ENCODE assay signal across 12 mouse cellular contexts in genomic region chr2:25226864-25227263, GRCm38 (mm10). TPM values are rescaled to one million over a fixed set of nuclear protein-coding genes. Genes with fewer than 3 reads are reported as not detected.
DNase-seq lines count a peak whose midpoint lies in the region; ATAC-seq and TF ChIP-seq lines count a peak whose summit lies in the region.
"Had no signal": no experiment of that assay in that cellular context is flagged by ENCODE, and none has a peak within 500 bp of the region (broad histone marks: within the 10 kb centered on the region; RNA-seq: fewer than 3 reads in every experiment).

No protein-coding gene starts in this region.

- no peak for TF ChIP-seq CTCF in stomach, postnatal 0 days (IDR thresholded peaks at IDR 0.05; ENCODE audit: low read depth)

- no peak for TF ChIP-seq EP300 in stomach, postnatal 0 days (optimal IDR thresholded peaks at IDR 0.05)

- no peak for ATAC-seq in stomach, embryonic 14.5 days (ENCODE audit: insufficient number of reproducible peaks, insufficient read depth, low FRiP score, low read depth)
- no peak for ATAC-seq in stomach, postnatal 0 days (ENCODE audit: low FRiP score, low TSS enrichment)
- ATAC-seq: intestine, embryonic 15.5 days had no signal

- 0 out of 2 replicates have a peak overlapping the region, but pooled peaks have one; percentile 3 for H3K27ac ChIP-seq in stomach, embryonic 14.5 days (ENCODE audit: low read length)
- H3K27ac ChIP-seq in stomach, postnatal 0 days (replicated peaks) = no peak overlapping the region
- H3K27ac ChIP-seq: intestine, embryonic 15.5 days; limb, embryonic 13.5 days; midbrain, embryonic 12.5 days had no signal

- H3K9ac ChIP-seq in stomach, embryonic 14.5 days (replicated peaks; ENCODE audit: low read depth, low read length) = no peak overlapping the region
- no peak overlapping the region for H3K9ac ChIP-seq in stomach, postnatal 0 days (ENCODE audit: low read length)
- H3K9ac ChIP-seq: intestine, embryonic 15.5 days; limb, embryonic 13.5 days; midbrain, embryonic 12.5 days had no signal

- WGBS in stomach, embryonic 14.5 days = 87% methylated on average over 5 of the region's 5 CpGs
- 77% methylated on average over 5 of the region's 5 CpGs for WGBS in stomach, postnatal 0 days

- H3K27me3 ChIP-seq in stomach, embryonic 14.5 days (ENCODE audit: control insufficient read depth, insufficient read depth, low read length) = no peaks in the 10 kb centered on the region
- H3K27me3 ChIP-seq in stomach, postnatal 0 days (ENCODE audit: control insufficient read depth, insufficient read depth, low read length) = no peaks in the 10 kb centered on the region

- no peaks in the 10 kb centered on the region for H3K9me3 ChIP-seq in stomach, embryonic 14.5 days (ENCODE audit: control insufficient read depth, low read depth, low read length)
- H3K9me3 ChIP-seq in stomach, postnatal 0 days (ENCODE audit: control insufficient read depth, low read length) = no peaks in the 10 kb centered on the region
- H3K9me3 ChIP-seq: intestine, embryonic 15.5 days; limb, embryonic 13.5 days; midbrain, embryonic 12.5 days had no signal

- peaks cover 1% of the 10 kb centered on the region; the same call in 1 of the 2 replicates for H3K36me3 ChIP-seq in stomach, embryonic 14.5 days (ENCODE audit: control insufficient read depth, insufficient read depth, low read length)
- H3K36me3 ChIP-seq in stomach, postnatal 0 days (ENCODE audit: control insufficient read depth, insufficient read depth, low read length) = no peaks in the 10 kb centered on the region
- H3K36me3 ChIP-seq: intestine, embryonic 15.5 days had no signal

- H3K4me2 ChIP-seq in stomach, embryonic 14.5 days (replicated peaks; ENCODE audit: low read depth, low read length) = no peak overlapping the region
- H3K4me2 ChIP-seq in stomach, postnatal 0 days (replicated peaks; ENCODE audit: low read depth) = no peak overlapping the region
- H3K4me2 ChIP-seq: heart, embryonic 11.5 days; intestine, embryonic 15.5 days; limb, embryonic 13.5 days; midbrain, embryonic 12.5 days had no signal

- no peak overlapping the region for H3K4me3 ChIP-seq in stomach, embryonic 14.5 days (ENCODE audit: low read depth, low read length)
- no peak overlapping the region for H3K4me3 ChIP-seq in stomach, postnatal 0 days (ENCODE audit: low read depth, low read length)
- H3K4me3 ChIP-seq: intestine, embryonic 15.5 days; limb, embryonic 13.5 days; midbrain, embryonic 12.5 days had no signal

- peaks cover 8% of the 10 kb centered on the region; the same call in 1 of the 2 replicates for H3K4me1 ChIP-seq in stomach, embryonic 14.5 days (ENCODE audit: control insufficient read depth, insufficient read depth, low read length)
- H3K4me1 ChIP-seq in stomach, postnatal 0 days (replicated peaks; ENCODE audit: control insufficient read depth, insufficient read depth) = no peaks in the 10 kb centered on the region

- peak; percentile 93 for DNase-seq in heart, adult 11 months
- no peak for DNase-seq in heart, adult 18-20 months
- DNase-seq in stomach, postnatal 0 days (ENCODE audit: low spot score) = no peak
- peak; percentile 55 to 68 for DNase-seq in layer of hippocampus, postnatal 36 days
- DNase-seq in yolk sac, embryonic 10.5 days (ENCODE audit: low spot score) = no peak
- no peak for DNase-seq in kidney, adult 11 months
- no peak for DNase-seq in adrenal gland, adult 2 months

RNA-seq across cellular contexts. Expression of gene Tubb4b, which starts 2.4 kb away (rescaled TPM):
- total RNA-seq in heart, adult 18-20 months (2021) = 100 to 1,000 TPM; 289 to 308 TPM
- polyA plus RNA-seq in stomach, embryonic 14.5 days (2014; fragmentation: Nextera tagmentation; extraction: Ambion mirVana) = 512 and 519 TPM in 2 replicates
- polyA plus RNA-seq in stomach, postnatal 0 days (2015; fragmentation: Nextera tagmentation; extraction: Ambion mirVana) = 475 and 486 TPM in 2 replicates
- total RNA-seq in layer of hippocampus, postnatal 36 days (2021) = 100 to 1,000 TPM; 309 to 323 TPM
- 100 to 1,000 TPM; 303 to 312 TPM for total RNA-seq in adrenal gland, adult 2 months (2021)
- polyA plus RNA-seq in adrenal gland, adult 2 months (2012; rRNA removed) = 210 and 267 TPM in 2 replicates

RNA-seq across cellular contexts. Expression of gene Slc34a3, which starts 7.3 kb away (rescaled TPM):
- not detected for total RNA-seq in heart, adult 18-20 months (2021)
- polyA plus RNA-seq in stomach, embryonic 14.5 days (2014; fragmentation: Nextera tagmentation; extraction: Ambion mirVana) = 0.14 TPM in 1 of 2 replicates, not detected in the other
- 0.10 and 0.12 TPM in 2 replicates for polyA plus RNA-seq in stomach, postnatal 0 days (2015; fragmentation: Nextera tagmentation; extraction: Ambion mirVana)
- not detected for total RNA-seq in layer of hippocampus, postnatal 36 days (2021)
- not detected for total RNA-seq in adrenal gland, adult 2 months (2021)
- not detected in 2 replicates for polyA plus RNA-seq in adrenal gland, adult 2 months (2012; rRNA removed)
- polyA plus RNA-seq: heart, embryonic 11.5 days; limb, embryonic 13.5 days; midbrain, embryonic 12.5 days had no signal

RNA-seq across cellular contexts. Expression of gene Fam166a, which starts 8.3 kb away (rescaled TPM):
- total RNA-seq in heart, adult 18-20 months (2021) = not detected
- polyA plus RNA-seq in stomach, embryonic 14.5 days (2014; fragmentation: Nextera tagmentation; extraction: Ambion mirVana) = not detected in 2 replicates
- polyA plus RNA-seq in stomach, postnatal 0 days (2015; fragmentation: Nextera tagmentation; extraction: Ambion mirVana) = 0.92 TPM in 1 of 2 replicates, not detected in the other
- total RNA-seq in layer of hippocampus, postnatal 36 days (2021) = not detected
- not detected for total RNA-seq in adrenal gland, adult 2 months (2021)
- polyA plus RNA-seq in adrenal gland, adult 2 months (2012; rRNA removed) = 0.15 and 0.16 TPM in 2 replicates
- polyA plus RNA-seq: intestine, embryonic 15.5 days; limb, embryonic 13.5 days had no signal

RNA-seq across cellular contexts. Expression of gene Rnf224, which starts 9.7 kb away (rescaled TPM):
- total RNA-seq in heart, adult 18-20 months (2021) = not detected
- polyA plus RNA-seq in stomach, embryonic 14.5 days (2014; fragmentation: Nextera tagmentation; extraction: Ambion mirVana) = not detected in 2 replicates
- polyA plus RNA-seq in stomach, postnatal 0 days (2015; fragmentation: Nextera tagmentation; extraction: Ambion mirVana) = 0.51 and 0.91 TPM in 2 replicates
- not detected for total RNA-seq in layer of hippocampus, postnatal 36 days (2021)
- not detected for total RNA-seq in adrenal gland, adult 2 months (2021)
- not detected in 2 replicates for polyA plus RNA-seq in adrenal gland, adult 2 months (2012; rRNA removed)
- polyA plus RNA-seq: heart, embryonic 11.5 days; limb, embryonic 13.5 days; midbrain, embryonic 12.5 days had no signal

RNA-seq across cellular contexts. Expression of gene Stpg3, which starts 12.4 kb away (rescaled TPM):
- total RNA-seq in heart, adult 18-20 months (2021) = not detected
- polyA plus RNA-seq in stomach, embryonic 14.5 days (2014; fragmentation: Nextera tagmentation; extraction: Ambion mirVana) = not detected in 2 replicates
- polyA plus RNA-seq in stomach, postnatal 0 days (2015; fragmentation: Nextera tagmentation; extraction: Ambion mirVana) = not detected in 2 replicates
- total RNA-seq in layer of hippocampus, postnatal 36 days (2021) = not detected
- not detected for total RNA-seq in adrenal gland, adult 2 months (2021)
- polyA plus RNA-seq in adrenal gland, adult 2 months (2012; rRNA removed) = not detected in 2 replicates
- polyA plus RNA-seq: heart, embryonic 11.5 days; intestine, embryonic 15.5 days; midbrain, embryonic 12.5 days had no signal

Comparison
In these comparisons a context has a peak if more than half of its experiments do, and no peak if none do; other contexts are left out.
1. DNase-seq: peak in heart, adult 11 months (single experiment) and layer of hippocampus, postnatal 36 days (2 of 2); none in heart, adult 18-20 months (0 of 2), stomach, postnatal 0 days (single experiment), yolk sac, embryonic 10.5 days (single experiment), kidney, adult 11 months (single experiment) and adrenal gland, adult 2 months (single experiment).